Mouse (Mus musculus) adrenal gland, adult 18-20 months (tissue): ENCODE results near the gene Nme7. TPM values are rescaled to one million over a fixed set of nuclear protein-coding genes. Genes with fewer than 3 reads are reported as not detected.

Source experiments
- DNase-seq, 2 experiments: peaks; one replicate each; pipeline ENCODE4 v3.0.0; 2021 to 2022; ENCODE audit warnings: low spot score in 2 of 2
- long read RNA-seq, 2 experiments: library from polyadenylated mRNA; stranded (forward); transcript quantifications; one replicate each; pipeline ENCODE4 v2.0.0; 2021
- total RNA-seq, 2 experiments: library from RNA; stranded (reverse); gene quantifications; 1 replicate in 1 of 2; 2 replicates in 1 of 2; pipeline ENCODE4 v1.2.3; 2021

Nme7 gene
- 10 to 100 TPM; 11.4 to 11.9 TPM for total RNA-seq
- long read RNA-seq, experiment 1, partial matches to known transcripts, result 0 of 2 reads
- long read RNA-seq, experiment 1, other reads (novel, unspliced or antisense), result 1 of 2 reads
- long read RNA-seq, experiment 2, partial matches to known transcripts, result 3 of 20 reads
- long read RNA-seq, experiment 2, other reads (novel, unspliced or antisense), result 12 of 20 reads

DNA sequence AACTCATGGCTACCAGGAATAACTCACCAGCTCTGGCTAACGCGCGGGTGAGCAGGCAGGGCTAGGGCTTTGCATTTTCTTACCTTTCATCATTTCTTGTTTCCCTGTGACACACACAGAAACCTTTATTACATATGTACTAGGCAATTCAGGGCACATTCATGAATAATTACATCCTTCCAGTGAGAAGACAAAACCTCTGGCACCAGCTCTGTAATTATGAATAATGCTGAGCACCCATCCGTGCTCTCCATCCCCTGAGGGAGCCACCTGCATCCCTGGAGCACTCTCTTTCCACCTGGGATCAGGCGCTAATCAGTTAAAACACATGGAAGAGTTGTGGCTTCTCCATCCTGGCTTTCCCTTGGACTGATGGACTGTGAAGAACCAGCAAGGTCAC is at the start of gene Nme7:
TSS of gene Nme7 (plus strand) at position 301 of the 400 bp plus-strand sequence.
- DNase-seq, result no peak

- DNase-seq, result no peak
Observed at GRCm38 (mm10) chr1:164254836-164255235, 49.1 kb upstream of the Nme7 start.

- DNase-seq, result no peak
Observed at GRCm38 (mm10) chr1:164260171-164261028, 43.5 kb upstream of the Nme7 start.

DNA sequence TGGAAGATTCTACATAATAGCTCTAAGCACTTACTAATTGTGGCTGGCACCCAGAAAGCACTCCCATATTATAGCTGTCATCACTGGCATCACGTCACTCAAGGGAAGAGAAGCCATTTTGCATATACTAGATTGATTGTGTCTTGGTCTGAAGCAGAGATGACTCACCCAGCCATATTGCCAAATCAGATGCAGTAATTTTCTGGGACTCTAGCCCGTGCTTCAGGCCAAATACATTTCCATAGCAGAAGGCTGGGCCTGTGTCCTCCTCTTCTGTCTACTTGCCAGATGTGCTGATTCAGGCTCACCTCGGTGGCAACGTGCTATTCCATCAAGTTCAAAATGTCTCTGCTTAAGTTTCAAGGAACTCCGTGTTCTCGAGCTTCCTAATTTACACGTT is 42.4 kb upstream of the Nme7 start:
- DNase-seq, result peak in 1 of 2 experiments; percentile 29

- DNase-seq, result no peak
Observed at GRCm38 (mm10) chr1:164270941-164271340, 33.0 kb upstream of the Nme7 start.

DNA sequence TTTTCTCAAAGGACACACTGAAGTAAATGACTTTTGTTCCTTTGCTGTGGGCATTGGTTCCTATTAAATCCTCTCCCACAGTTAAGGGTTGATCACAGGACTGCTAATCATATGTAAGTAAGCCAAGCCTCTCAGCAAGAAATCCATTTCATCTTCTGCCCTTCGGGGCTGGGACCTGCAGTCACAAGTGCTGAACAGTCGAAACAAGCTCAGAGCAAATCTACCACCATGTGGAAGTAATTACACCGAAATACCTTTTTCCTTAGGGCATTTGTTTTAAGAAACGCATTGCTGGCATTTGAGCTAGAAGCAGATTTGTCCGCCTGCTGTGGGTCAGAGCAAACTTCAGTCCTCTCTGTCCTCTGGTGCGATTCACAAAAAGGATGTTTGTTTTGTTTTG is 30.3 kb upstream of the Nme7 start:
- no peak for DNase-seq

DNA sequence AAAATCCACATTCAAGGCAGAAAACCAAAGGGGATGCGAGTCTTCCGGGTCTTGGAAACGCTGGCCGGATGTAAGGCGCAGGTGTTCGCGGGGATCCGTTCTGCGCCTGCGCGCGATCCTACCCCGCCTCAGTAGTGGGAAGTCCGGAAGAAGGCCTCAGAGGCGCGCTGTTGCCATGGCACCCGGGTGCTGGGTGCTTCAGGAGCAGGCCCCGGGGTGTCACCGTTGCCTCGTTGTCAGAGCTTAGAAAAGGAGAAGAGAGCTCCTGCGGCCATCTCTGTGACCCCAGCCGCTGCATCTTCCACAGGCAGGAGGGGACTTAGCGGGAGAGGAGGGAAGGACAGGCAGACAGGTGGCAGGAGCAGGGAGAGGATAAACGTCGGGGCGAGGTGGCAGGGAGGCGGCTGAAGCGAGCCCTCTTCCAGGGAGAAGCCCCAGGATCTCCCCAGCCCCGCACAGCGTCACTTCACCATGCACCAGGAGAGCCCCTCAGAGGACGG is 28.4 kb upstream of the Nme7 start, which contains the start of gene Ccdc181:
TSS of gene Ccdc181 (plus strand) at position 131 of the 500 bp plus-strand sequence.
- DNase-seq, result peak; percentile 88 to 91

DNA sequence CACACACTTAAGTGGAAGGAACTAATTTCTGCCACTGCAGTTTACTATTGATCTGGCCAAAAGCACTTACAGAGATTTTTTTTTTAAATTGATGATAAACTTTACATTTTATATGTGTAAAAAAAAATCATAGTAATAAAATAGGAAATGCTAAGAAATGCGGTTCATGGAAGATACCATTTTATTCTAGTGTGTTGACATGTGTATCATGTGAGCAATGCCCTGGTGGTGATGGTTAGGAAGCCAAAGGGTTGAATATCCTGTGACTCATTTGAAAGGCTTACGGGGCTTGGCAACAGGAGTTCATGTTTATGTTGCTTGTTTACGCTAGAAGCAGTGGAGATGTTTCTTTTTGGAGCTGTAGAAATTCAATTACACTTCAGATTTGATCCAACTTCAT is 27.4 kb upstream of the Nme7 start:
- no peak for DNase-seq

- DNase-seq, result no peak
Observed at GRCm38 (mm10) chr1:164279332-164279731, 24.6 kb upstream of the Nme7 start.

DNA sequence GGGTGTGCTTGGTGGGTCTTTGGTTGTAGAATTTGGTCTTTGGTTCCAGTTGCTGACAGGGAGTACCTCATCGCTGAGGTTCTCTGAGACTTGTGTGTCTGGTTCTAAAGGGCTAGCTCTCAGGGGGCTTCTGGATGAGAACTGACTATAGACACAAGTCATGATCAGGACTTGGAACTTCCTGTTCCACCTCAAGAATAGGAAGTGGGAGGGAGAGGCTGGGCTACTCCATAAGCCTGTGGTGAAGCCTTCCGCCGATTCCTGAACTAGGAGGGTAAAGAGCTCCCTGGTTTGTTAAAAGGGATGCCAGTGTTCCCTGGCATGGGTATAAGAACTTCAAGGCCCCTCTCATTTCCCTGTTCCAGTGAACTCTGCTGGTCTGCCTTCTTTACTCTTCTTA is 19.9 kb upstream of the Nme7 start:
- no peak for DNase-seq

GRCm38 (mm10) chr1:164287406-164287805 is 16.5 kb upstream of the Nme7 start:
- DNase-seq, result no peak

DNA sequence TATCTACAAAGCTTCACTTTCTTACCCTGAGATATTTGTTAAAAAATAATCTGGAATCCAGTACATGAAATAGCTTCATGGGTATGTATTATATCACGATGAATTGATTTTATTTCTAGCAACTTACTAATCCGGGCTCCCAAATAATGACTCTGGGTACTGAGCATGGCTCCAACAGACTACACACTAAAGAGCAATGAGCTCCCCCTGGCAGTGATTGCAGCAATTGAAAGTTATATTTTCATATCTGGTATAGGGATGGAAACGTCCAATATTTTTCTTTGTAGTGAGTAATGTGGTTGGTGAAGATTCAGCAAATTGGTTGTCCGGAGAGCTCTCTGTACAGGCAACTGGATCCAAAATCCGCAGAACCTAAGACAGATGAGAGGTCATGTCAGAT is 11.9 kb upstream of the Nme7 start:
- DNase-seq, result no peak

- no peak for DNase-seq
Observed at GRCm38 (mm10) chr1:164294071-164294470, 9.8 kb upstream of the Nme7 start.

- no peak for DNase-seq
Observed at GRCm38 (mm10) chr1:164296473-164296872, 7.4 kb upstream of the Nme7 start.

DNA sequence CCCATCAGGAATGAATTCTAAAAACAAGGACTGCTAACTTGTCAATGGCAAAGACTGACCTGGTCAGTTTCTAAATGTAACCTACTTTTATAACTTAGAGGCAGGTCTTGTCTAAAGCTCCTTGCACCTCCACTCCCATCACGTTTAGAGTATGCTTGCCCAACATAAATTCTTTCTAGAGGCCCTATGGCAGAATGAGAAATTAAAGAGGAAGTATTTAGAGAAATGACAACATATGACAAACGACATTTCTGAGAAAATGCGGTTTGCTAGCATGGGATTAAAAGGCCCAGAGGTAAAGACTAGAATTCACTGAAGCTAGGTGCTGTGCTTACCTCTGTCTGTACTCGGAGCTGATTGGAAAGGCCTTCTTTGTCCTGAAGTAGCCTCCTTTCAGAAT is 2.0 kb upstream of the Nme7 start:
- no peak for DNase-seq

GRCm38 (mm10) chr1:164307124-164307751 is 3.3 kb downstream of the Nme7 start, which contains the start of gene Blzf1:
Gene Blzf1 (minus strand): TSS chr1:164307489.
- DNase-seq, result peak; percentile 90

GRCm38 (mm10) chr1:164307922-164308321 is 4.0 kb downstream of the Nme7 start:
- no peak for DNase-seq

DNA sequence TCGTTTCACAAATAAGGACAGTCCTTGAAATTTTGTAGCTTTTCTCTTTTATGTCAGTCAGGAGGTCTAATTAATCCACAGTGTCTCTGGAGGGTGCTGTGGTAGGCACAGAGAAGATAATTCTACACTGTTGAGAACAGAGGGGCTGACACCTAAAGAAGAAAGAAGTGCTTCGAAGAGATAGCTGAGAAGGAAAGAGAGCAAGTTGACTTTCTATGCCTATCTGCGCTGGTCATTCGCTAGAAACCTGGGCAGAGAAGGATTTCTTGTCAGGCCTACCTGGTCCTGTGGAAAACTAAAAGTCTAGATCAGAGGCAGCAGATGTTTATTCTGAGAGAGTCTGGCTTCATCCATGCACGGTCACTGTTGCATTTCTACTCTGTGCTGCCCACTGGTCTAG is 10.2 kb downstream of the Nme7 start:
- DNase-seq, result no peak

DNA sequence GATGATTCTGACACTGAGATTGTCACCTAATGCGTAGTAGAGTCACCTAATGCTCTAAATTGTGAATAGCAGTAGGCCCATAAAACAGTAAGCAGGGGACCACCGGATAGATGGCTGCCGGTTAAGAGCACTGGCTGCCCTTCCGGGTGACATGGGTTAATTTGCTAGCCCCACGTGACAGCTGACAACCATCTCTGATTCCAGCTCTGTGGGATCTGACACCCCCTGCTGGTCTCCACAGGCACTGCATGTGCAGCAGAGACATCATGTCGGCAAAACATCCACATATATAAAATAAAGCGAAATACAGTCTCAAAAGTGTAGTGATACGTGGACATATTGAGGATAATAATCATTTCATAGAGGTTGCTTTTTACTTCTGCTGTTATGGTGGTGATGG is 11.3 kb downstream of the Nme7 start:
- DNase-seq, result peak; percentile 24 to 36

DNA sequence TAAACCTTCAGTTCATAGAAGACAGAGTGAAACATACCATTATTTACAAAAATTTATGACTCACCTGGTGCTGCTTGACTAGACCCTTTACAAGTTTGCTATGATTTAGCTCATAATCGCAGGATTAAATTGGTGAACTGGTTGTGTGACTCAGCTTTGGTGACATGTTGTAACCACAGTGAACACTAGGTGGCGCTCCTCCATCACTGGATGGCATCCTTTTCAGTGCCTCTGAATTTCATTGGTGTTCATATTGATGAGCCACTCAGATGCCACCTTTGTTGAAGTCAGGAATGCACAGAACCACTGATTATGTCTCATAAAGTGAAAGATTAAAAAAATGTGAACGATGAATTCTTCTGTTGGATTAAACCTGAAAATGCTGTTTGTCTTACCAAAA is 12.8 kb downstream of the Nme7 start:
- DNase-seq, result peak; percentile 75 to 80

DNA sequence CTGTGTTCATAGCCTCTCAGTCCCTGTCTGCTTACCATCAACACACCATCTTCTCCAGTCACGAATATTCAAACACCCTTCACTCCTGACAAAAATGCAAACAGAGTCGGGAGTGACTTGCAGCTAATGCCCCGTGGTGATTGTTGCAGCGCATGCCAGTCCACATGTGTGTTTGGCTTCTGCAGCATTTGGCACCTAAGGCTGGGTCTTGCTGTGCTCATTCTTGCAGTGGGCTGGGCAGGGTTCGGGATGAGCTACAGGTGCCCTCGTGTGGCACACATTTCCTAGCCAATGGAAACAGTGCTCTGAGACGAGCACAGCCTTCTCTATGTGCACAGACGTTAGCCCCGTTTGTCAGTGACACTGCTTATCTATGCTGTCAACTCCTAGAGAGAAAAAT is 13.3 kb downstream of the Nme7 start:
- DNase-seq, result no peak

DNA sequence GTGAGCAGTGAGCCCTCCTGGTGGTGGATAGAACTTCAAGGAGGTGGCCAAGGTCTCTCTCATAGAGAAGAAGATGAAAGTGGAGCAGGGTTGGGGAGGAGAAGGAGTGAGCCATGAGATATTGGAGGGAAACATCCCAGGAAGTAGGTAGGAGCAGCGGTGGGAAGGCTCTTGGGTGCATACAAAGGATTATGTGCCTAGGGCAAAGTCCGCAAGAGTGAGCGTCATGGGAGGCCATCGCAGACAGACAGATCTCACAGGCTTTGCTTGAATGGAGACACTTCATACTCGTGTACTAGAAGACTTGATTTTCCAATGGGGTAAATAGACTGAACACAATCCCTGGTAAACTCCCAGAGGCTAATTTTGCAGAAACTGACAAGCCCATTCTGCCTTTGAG is 14.6 kb downstream of the Nme7 start:
- DNase-seq, result no peak
